Mouse (Mus musculus) erythroblast, embryonic 14.5 days (primary cell): ENCODE measurements around the gene Pdcd2l. TPM values are rescaled to one million over a fixed set of nuclear protein-coding genes. Genes with fewer than 3 reads are reported as not detected.
A peak's percentile ranks its signal among the peaks of the same experiment; 100 is the strongest.

Experiments
- H3K27me3 ChIP-seq: 2 replicates; pipeline ENCODE4 v1.6.1; 2012; ENCODE audit warnings: inconsistent platforms; ENCODE audit not compliant: control insufficient read depth
- H3K36me3 ChIP-seq: 2 replicates; pipeline ENCODE4 v1.6.1; 2012; ENCODE audit warnings: mild to moderate bottlenecking, inconsistent platforms; ENCODE audit not compliant: control insufficient read depth
- H3K4me1 ChIP-seq: 2 replicates; pipeline ENCODE4 v1.6.1; 2012; ENCODE audit warnings: inconsistent platforms; ENCODE audit not compliant: control insufficient read depth
- H3K4me3 ChIP-seq: replicated peaks from 2 replicates; pipeline ENCODE3; 2012; ENCODE audit warnings: moderate library complexity, mild to moderate bottlenecking, inconsistent platforms
- H3K9me3 ChIP-seq: 2 replicates; pipeline ENCODE4 v1.6.1; 2012; ENCODE audit warnings: low read length, inconsistent platforms, mixed read lengths; ENCODE audit not compliant: control insufficient read depth
- GATA1 ChIP-seq: IDR thresholded peaks from 2 replicates; pipeline ENCODE4 v1.6.1; 2012; ENCODE audit warnings: low read length, inconsistent platforms, mixed read lengths
- TAL1 ChIP-seq: IDR thresholded peaks from 3 replicates; pipeline ENCODE4 v1.6.1; 2012; ENCODE audit warnings: low read length, inconsistent platforms, mixed read lengths
- polyA plus RNA-seq: library from polyadenylated mRNA; stranded (reverse); fragments of >175 nt; gene quantifications from 2 replicates; pipeline ENCODE4 v1.2.3, GENCODE M21; 2012

Gene Pdcd2l
- polyA plus RNA-seq, 1 experiment: 0.42 TPM

DNA sequence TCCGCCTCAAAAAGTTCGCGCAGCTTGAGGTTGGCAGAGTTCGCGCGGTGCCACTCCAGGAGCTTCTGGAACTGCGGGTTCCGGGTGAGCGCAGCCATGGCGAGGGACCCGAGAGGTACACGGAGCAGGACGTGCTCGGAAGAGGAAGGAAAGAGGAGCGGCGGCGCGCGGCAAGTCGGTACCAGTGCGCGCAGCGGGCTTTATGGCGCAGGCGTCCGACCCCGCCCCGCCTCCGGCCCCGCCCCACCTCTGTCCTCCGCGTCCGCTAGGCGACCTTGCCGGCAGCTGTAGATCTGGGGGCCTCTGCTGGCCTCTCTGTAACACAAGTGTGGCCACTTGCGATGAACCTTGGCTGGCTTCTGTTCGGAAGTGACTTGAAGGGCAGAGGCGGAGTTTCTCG is 33.7 kb upstream of the Pdcd2l start, which contains the start of gene Gpi1:
Gene Gpi1, minus strand, starts transcription at position 221 of the 400 bp plus-strand sequence.
- H3K4me1 ChIP-seq: peaks cover 86% of the 10 kb centered on the region
- TF ChIP-seq TAL1 (no peak), GATA1 (no peak)
- peaks cover 29% of the 10 kb centered on the region for H3K36me3 ChIP-seq
- H3K27me3 ChIP-seq: no peaks in the 10 kb centered on the region
- H3K4me3 ChIP-seq: peak within 1 kb of the TSS; percentile 74
- no peaks in the 10 kb centered on the region for H3K9me3 ChIP-seq

DNA sequence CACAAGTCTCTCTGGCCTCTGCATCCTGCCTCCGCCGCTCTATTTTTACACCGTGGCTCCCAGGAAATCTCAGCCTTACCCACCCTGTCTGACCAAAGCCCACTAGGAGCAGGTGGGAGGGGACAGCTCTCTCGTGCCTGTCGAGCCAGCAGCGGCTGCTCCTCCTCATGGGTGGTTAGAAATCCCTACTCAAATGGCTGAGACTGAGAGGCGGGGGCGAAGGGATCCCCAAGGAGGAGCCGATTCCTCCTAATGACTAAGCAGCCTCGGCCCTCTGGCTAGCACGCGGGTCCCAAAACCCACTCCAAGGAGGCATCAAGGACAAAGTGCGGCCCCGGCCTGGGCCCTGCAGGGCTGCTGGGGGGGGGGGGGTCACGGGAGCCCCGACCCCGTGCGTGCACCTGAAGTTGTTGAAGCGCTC is 33.2 kb upstream of the Pdcd2l start:
- Histone ChIP-seq H3K36me3 (peaks cover 33% of the 10 kb centered on the region), H3K4me1 (peaks cover 81% of the 10 kb centered on the region), H3K4me3 (peak overlapping the region; percentile 74), H3K27me3 (no peaks in the 10 kb centered on the region), H3K9me3 (no peaks in the 10 kb centered on the region)
- no peak for TF ChIP-seq TAL1
- TF ChIP-seq GATA1: no peak

DNA sequence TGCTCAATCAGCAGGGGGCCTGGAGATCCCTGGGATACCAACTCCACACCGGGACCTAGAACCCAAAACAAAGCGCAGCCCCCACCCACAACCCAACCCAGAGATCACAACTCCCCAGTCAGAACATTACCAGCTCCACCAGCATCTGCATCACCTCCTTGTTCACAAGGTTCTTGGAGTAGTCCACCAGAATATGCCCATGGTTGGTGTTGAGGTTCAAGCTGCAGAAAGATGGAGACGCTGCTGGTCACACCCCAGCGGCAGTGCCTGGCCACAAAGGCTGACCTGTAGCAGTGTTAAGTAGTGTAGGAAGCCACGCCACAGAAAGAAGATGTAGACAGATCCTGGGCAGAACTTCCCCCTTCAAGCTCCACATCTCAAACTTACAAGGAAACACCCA is 32.7 kb upstream of the Pdcd2l start:
- TF ChIP-seq TAL1 (no peak), GATA1 (no peak)
- H3K36me3 ChIP-seq: peaks cover 36% of the 10 kb centered on the region

DNA sequence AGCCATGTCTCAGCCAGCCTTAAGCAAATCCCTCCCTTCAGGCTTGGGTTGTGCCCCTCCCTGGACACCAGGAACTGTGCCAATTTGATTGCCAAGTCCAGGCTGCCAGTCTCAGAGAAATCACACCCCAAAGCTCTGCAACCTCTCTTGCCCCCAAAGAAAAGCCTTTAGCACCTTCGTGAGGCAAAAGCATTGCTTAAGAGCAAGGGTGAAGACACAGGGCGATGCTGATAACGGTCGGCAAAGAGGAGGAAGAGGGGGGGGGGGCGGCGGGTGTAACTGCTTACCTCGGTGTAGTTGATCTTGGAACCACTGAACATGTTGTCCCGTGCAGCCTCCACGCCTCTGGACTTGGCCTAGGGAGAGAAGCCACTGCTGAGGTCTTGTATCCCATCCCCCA is 32.2 kb upstream of the Pdcd2l start:
- no peak overlapping the region for H3K4me3 ChIP-seq
- no peaks in the 10 kb centered on the region for H3K9me3 ChIP-seq
- H3K36me3 ChIP-seq: peaks cover 39% of the 10 kb centered on the region
- no peaks in the 10 kb centered on the region for H3K27me3 ChIP-seq
- peaks cover 71% of the 10 kb centered on the region for H3K4me1 ChIP-seq
- TF ChIP-seq GATA1 (no peak), TAL1 (no peak)

More for the DNA sequence above, 32.7 kb upstream of the Pdcd2l start:
- peaks cover 76% of the 10 kb centered on the region for H3K4me1 ChIP-seq
- H3K9me3 ChIP-seq: no peaks in the 10 kb centered on the region
- peak overlapping the region; percentile 74 for H3K4me3 ChIP-seq
- no peaks in the 10 kb centered on the region for H3K27me3 ChIP-seq

DNA sequence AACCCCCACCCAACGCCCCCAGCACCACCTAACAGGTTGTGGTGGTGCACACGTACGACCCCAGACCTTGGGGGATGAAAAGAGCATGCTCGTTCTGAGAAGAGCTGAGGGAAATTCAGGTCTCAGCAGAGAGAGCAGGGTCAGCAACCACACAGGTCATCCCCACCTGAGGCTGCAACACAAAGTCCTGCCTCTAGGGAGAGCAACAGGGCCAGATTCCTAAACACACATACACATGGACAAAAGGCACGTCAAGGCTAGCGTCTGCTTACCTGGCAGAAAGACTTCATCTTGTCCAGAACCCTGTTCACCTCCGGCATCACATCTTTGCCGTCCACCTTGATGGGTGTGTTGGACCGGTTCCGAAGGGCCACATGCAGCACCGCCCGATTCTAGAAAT is 30.4 kb upstream of the Pdcd2l start:
- Histone ChIP-seq H3K27me3 (no peaks in the 10 kb centered on the region), H3K36me3 (peaks cover 55% of the 10 kb centered on the region), H3K4me3 (no peak overlapping the region), H3K9me3 (0 out of 2 replicates have a peak, but pooled peaks cover 7% of the 10 kb centered on the region), H3K4me1 (peaks cover 55% of the 10 kb centered on the region)
- no peak for TF ChIP-seq GATA1
- TF ChIP-seq TAL1: no peak

DNA sequence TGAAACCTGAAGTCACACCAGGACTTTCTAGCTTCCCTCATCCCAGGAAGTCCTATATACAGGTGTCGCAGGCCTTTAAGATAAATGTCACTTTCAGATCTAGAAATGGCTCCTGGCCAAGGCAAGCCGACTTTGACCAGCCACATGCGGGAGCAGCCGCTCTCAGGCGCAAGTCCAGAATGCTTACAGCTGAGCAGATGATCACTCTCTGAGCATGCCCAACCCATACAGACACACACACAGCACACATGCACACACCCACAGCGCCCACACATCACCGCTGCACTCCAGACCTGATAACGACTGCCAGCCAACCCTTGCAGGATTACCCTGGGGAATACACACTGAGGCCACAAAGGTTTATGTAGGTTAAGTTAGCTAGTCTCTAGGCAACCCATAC is 29.6 kb upstream of the Pdcd2l start:
- Histone ChIP-seq H3K4me3 (no peak overlapping the region), H3K36me3 (peaks cover 63% of the 10 kb centered on the region), H3K4me1 (peaks cover 48% of the 10 kb centered on the region), H3K9me3 (0 out of 2 replicates have a peak, but pooled peaks cover 7% of the 10 kb centered on the region), H3K27me3 (no peaks in the 10 kb centered on the region)
- no peak for TF ChIP-seq TAL1
- TF ChIP-seq GATA1: no peak

DNA sequence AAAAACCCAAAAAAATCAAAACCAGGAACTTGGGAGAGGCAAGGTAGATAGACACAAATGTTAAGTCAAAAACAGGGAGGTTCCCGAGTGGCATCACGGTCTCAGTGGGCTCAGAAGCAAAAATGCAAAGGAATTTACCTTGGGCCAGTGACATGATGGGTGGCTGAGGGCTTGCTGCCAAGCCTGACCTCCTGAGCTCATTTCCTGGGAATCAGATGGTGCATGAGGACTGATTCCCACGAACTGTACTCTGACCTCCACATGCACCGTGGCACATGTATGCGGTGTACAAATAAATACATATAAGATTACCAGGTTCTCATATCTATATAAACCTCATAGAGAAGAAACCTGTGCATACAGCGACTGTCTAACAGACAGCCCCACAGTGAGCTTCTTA is 27.8 kb upstream of the Pdcd2l start:
- H3K4me1 ChIP-seq: peaks cover 32% of the 10 kb centered on the region
- H3K27me3 ChIP-seq: no peaks in the 10 kb centered on the region
- H3K9me3 ChIP-seq: peaks cover 7% of the 10 kb centered on the region; the same call in 1 of the 2 replicates
- TF ChIP-seq GATA1 (no peak), TAL1 (no peak)
- H3K36me3 ChIP-seq: peaks cover 78% of the 10 kb centered on the region
- no peak overlapping the region for H3K4me3 ChIP-seq

DNA sequence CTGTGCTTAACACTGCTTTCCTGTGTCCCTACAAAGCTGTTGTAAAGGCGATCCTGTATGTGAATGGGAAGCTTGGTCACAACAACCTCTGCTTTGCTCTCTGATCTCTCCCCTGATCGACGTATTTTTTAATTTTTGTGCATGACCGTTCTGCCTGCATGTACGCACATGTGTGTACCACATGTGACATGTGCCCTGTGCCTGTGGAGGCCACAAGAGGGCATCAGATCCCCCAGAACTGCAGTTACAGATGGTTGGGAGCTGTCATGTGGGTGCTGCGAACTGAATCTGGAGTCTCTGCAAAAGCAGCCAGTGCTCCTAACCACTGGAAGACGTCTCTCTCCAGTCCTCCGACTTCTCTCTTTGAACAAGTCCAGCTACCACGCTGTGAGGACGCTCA is 25.9 kb upstream of the Pdcd2l start:
- Histone ChIP-seq H3K36me3 (peaks cover 87% of the 10 kb centered on the region), H3K9me3 (peaks cover 7% of the 10 kb centered on the region; the same call in 1 of the 2 replicates), H3K27me3 (no peaks in the 10 kb centered on the region), H3K4me3 (no peak overlapping the region), H3K4me1 (peaks cover 14% of the 10 kb centered on the region)
- TF ChIP-seq GATA1 (no peak), TAL1 (no peak)

DNA sequence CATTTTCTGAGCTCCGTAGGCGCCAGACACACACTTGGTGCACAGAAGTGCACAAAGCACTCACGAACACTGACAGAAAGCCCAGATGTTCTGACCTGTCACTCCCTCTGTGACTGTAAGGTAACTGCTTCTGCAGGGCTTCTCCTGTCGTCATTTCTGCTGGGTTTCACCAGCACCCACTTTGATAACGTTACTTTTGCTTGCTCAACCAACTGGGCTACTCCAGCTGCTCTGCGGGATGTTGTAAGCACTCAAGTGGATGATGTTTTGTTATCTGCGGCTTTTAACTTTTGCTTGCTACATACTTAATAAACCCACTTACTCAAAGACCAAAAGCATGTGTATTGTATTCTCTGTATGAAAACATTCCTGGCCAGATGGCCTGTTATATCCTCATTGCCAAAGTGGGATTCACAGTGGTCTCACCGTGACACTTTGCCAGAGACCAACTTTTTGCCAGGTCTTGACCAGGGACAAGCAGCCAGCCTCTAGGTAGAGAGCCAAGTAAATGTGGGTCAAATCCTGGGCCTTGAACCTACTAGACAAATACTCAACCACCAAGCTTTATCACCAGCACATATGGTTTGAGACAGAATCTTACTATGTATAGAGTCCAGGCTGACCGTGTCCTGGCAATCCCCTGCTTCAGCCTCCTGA is 25.3 kb upstream of the Pdcd2l start:
- Histone ChIP-seq H3K4me3 (no peak overlapping the region), H3K36me3 (peaks cover 82% of the 10 kb centered on the region)

More for the DNA sequence above, 25.3 kb upstream of the Pdcd2l start:
- Histone ChIP-seq H3K4me1 (peaks cover 11% of the 10 kb centered on the region), H3K9me3 (peaks cover 7% of the 10 kb centered on the region; the same call in 1 of the 2 replicates), H3K27me3 (no peaks in the 10 kb centered on the region)
- TF ChIP-seq TAL1 (no peak), GATA1 (no peak)
